Mouse (Mus musculus) heart, postnatal 0 days (tissue): ENCODE measurements at regions not wholly inside any gene's neighbourhood (a gene's known extent, or its start where the extent isn't known, plus 50 kb on each side); places are given as distances from the start of the nearest gene placed in this dataset.

Source experiments
- CTCF ChIP-seq: IDR thresholded peaks from 2 replicates; pipeline ENCODE4 v1.5.1; 2016; ENCODE audit warnings: antibody characterized with exemption, control low read depth, low read depth
- EP300 ChIP-seq: IDR thresholded peaks from 2 replicates; pipeline ENCODE4 v1.6.1; 2016; ENCODE audit warnings: antibody characterized with exemption, low read depth

DNA sequence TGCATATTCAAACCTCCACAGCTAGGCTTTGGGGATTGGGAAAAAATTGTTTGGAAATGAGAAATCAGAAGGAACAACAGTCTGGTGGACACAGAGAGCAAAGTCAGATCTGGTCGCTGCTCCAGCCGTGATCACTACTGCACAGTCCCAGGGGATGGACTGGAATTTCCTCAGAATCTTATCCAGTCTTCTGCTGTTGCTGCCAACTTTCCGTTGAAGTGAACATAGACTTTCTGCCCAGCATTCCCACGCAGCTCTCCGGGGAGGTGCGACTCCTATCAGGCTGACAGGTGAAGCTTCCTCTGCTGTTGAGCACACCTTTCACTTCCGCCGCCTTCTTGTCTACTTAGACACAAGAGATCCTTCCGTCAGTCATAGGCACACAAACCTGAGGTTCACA lies 234.7 kb upstream of the Hes1 start:
- TF ChIP-seq CTCF, result no peak
- no peak for TF ChIP-seq EP300
